Mouse (Mus musculus) yolk sac, embryonic 10.5 days (tissue): Measurements from ENCODE around the gene Asb18.

Source experiments
- DNase-seq: peaks from one replicate; pipeline ENCODE4 v3.0.0-alpha.2; 2017; ENCODE audit warnings: low spot score

Gene Asb18

GRCm38 (mm10) chr1:90014446-90014845, at the start of gene Asb18:
TSS of gene Asb18 (minus strand) at chr1:90014666.
- no peak for DNase-seq

- DNase-seq = peak; percentile 10
These were observed 46.1 kb upstream of the Asb18 start for GRCm38 (mm10) chr1:90060599-90060998.

GRCm38 (mm10) chr1:90060054-90060453, 45.6 kb upstream of the Asb18 start:
- no peak for DNase-seq

- no peak for DNase-seq
These were observed 40.5 kb upstream of the Asb18 start for GRCm38 (mm10) chr1:90054991-90055390.

GRCm38 (mm10) chr1:90051347-90051746, 36.9 kb upstream of the Asb18 start:
- DNase-seq = peak; percentile 39

- no peak for DNase-seq
These were observed 35.7 kb upstream of the Asb18 start for GRCm38 (mm10) chr1:90050046-90050739.

GRCm38 (mm10) chr1:90028305-90028704, 13.8 kb upstream of the Asb18 start:
- no peak for DNase-seq

- no peak for DNase-seq
These were observed 12.5 kb upstream of the Asb18 start for GRCm38 (mm10) chr1:90026945-90027344.

GRCm38 (mm10) chr1:90020336-90020735, 5.9 kb upstream of the Asb18 start:
- DNase-seq = no peak

- DNase-seq = no peak
These were observed 3.6 kb upstream of the Asb18 start for GRCm38 (mm10) chr1:90018071-90018470.

- DNase-seq = no peak
These were observed 1.2 kb downstream of the Asb18 start for GRCm38 (mm10) chr1:90013273-90013672.

GRCm38 (mm10) chr1:90012850-90013249, 1.6 kb downstream of the Asb18 start:
- no peak for DNase-seq

GRCm38 (mm10) chr1:90012168-90012567, 2.3 kb downstream of the Asb18 start:
- no peak for DNase-seq

GRCm38 (mm10) chr1:90010077-90010476, 4.4 kb downstream of the Asb18 start:
- DNase-seq = no peak

GRCm38 (mm10) chr1:90009188-90009587, 5.3 kb downstream of the Asb18 start:
- DNase-seq = no peak

GRCm38 (mm10) chr1:90006666-90007065, 7.8 kb downstream of the Asb18 start:
- DNase-seq = no peak

GRCm38 (mm10) chr1:90000981-90001380, 13.5 kb downstream of the Asb18 start:
- no peak for DNase-seq

- no peak for DNase-seq
These were observed 14.6 kb downstream of the Asb18 start for GRCm38 (mm10) chr1:89999858-90000257.

- DNase-seq = no peak
These were observed 15.8 kb downstream of the Asb18 start for GRCm38 (mm10) chr1:89998696-89999095.

GRCm38 (mm10) chr1:89998076-89998475, 16.4 kb downstream of the Asb18 start:
- no peak for DNase-seq

GRCm38 (mm10) chr1:89992256-89992655, 22.2 kb downstream of the Asb18 start:
- DNase-seq = no peak

- no peak for DNase-seq
These were observed 37.2 kb downstream of the Asb18 start for GRCm38 (mm10) chr1:89977261-89977660.

GRCm38 (mm10) chr1:89976411-89976810, 38.1 kb downstream of the Asb18 start:
- no peak for DNase-seq

- DNase-seq = no peak
These were observed 39.9 kb downstream of the Asb18 start for GRCm38 (mm10) chr1:89974541-89974940.
